Mouse (Mus musculus) thymus, postnatal 0 days (tissue): ENCODE measurements around the gene Zbbx. TPM values are rescaled to one million over a fixed set of nuclear protein-coding genes. Genes with fewer than 3 reads are reported as not detected.
A peak's percentile ranks its signal among the peaks of the same experiment; 100 is the strongest.

Experiments
- DNase-seq: peaks from one replicate; pipeline ENCODE4 v3.0.0-alpha.2; 2015; ENCODE audit warnings: low spot score
- polyA plus RNA-seq: library from polyadenylated mRNA; unstranded; fragments of >200 nt; fragmentation: Nextera tagmentation; extraction: Ambion mirVana; gene quantifications from 2 replicates; pipeline ENCODE4 v1.2.1, GENCODE M21; 2015

Gene Zbbx
- 0.05 TPM in 1 of 2 replicates, not detected in the other for polyA plus RNA-seq

GRCm38 (mm10) chr3:75164838-75165496 lies at the start of gene Zbbx:
TSS of gene Zbbx (minus strand) at chr3:75165034.
- peak; percentile 84 for DNase-seq

DNA sequence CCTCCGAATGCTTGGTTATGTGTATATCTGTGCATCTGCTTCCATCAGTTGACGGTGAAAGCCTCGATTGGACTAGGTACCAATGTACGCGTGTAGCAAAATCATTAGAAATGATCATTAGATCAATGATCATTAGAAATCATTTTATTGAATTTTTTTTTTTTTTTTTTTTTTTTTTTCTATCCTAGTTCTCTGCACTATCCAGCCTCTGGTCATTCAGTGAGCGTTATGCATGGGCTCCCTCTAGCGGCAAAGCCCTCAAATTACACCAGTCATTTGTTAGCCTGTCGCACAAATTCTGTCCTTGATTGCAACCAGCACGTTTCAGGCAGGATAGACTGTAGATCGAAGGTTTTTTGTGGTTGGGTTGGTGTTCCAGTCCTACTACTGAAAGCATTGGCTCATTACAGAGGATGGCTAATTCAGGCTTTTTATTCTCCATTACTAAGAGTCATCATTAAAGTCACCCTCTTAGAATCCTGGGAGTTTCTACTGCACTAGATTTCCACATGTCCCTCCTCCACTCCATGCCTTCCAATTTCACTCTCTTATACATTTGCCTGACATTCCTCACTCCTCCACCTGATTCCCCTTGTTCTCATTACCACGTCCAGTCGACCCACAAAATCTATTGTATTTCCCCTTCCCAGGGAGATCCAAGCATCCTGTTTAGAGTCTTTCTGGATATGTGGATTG lies 38.1 kb upstream of the Zbbx start:
- DNase-seq = peak; percentile 43

DNA sequence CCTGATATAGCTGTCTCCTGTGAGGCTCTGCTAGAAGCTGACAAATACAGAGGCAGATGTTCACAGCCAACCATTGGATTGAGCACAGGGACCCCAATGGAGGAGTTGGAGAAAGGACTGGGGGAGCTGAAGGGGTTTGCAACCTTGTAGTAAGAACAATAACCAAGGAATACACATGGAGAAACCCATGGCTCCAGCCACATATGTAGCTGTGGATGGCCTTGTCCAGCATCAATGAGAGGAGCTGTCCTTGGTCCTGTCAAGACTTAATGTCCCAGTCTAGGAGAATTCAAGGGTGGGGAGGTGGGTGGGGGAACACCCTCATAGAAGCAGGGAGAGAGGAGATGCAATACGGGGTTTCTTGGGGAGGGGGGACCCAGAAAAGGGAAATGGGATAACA lies 17.8 kb upstream of the Zbbx start:
- no peak for DNase-seq

DNA sequence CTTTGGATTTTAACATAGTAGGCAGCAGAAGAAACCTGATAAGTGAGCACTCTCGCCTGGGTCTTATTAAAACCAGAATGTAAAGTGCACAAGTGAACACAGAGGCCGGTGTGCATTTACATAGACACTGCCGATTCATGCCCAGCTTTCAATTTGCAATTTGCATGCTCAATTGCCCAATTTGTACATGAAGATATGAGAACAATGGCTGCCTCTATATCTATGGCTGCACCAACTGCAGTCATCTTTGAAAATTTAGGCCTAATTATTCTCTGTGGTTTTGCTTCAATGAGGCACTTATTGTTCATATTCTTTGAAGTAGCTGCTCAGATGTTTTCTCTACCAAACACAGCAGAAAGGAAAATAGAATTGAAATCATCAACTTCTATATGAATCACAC lies 23.0 kb downstream of the Zbbx start:
- DNase-seq = no peak

- DNase-seq = no peak
Observed at GRCm38 (mm10) chr3:75104867-75105266, 60.0 kb downstream of the Zbbx start.

- no peak for DNase-seq
Observed at GRCm38 (mm10) chr3:75085762-75086161, 79.1 kb downstream of the Zbbx start.

DNA sequence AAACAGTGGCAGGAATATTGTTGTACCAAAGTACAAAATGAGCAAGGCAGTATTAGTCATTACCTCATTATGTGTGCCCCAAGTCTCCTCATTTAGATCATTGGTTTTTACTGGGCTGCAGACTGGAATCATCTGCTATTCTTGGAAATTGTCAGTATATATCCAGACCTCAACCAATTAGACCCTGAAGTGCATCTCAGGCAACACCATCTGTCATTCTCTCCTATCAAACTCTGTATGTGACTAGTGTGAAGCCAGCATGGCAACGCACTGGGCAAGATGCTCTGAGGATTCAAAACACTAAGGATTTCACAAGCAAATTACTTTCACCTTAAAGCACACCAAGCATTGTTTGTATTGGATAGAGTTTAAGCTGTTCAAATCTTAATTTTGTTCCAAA lies 85.9 kb downstream of the Zbbx start:
- DNase-seq = no peak

GRCm38 (mm10) chr3:75009701-75010100 lies 155.1 kb downstream of the Zbbx start:
- no peak for DNase-seq

Other genes starting within 250 kb of the Zbbx start
- gene Serpini2, start 105.0 kb upstream of the Zbbx start, polyA plus RNA-seq = not detected in 2 replicates